Mouse (Mus musculus) kidney, embryonic 14.5 days (tissue): Measurements from ENCODE around the gene Ltb4r1. TPM values are rescaled to one million over a fixed set of nuclear protein-coding genes. Genes with fewer than 3 reads are reported as not detected.

Experiments used
- ATAC-seq: fragments of 200-750 bp; cut with Nextera tagmentation; 2 replicates; pipeline ENCODE4 v1.8.0; 2017; ENCODE audit warnings: moderate number of reproducible peaks, mild to moderate bottlenecking, moderate TSS enrichment, moderate library complexity; ENCODE audit not compliant: low FRiP score, low TSS enrichment
- H3K27ac ChIP-seq: fragments of 300-500 bp; sonication (generic); 2 replicates; pipeline ENCODE4 v1.5.1; 2014; ENCODE audit warnings: low read depth, mild to moderate bottlenecking, low read length, moderate library complexity, mixed read lengths
- H3K27me3 ChIP-seq: fragments of 300-500 bp; sonication (generic); 2 replicates; pipeline ENCODE4 v1.6.1; 2014; ENCODE audit warnings: mild to moderate bottlenecking, low read length; ENCODE audit not compliant: control insufficient read depth, insufficient read depth
- H3K36me3 ChIP-seq: fragments of 300-500 bp; sonication (generic); 2 replicates; pipeline ENCODE4 v1.6.1; 2014; ENCODE audit warnings: low read length, mixed read lengths; ENCODE audit not compliant: control insufficient read depth, insufficient read depth
- H3K4me1 ChIP-seq: fragments of 300-500 bp; sonication (generic); 2 replicates; pipeline ENCODE4 v1.6.1; 2014; ENCODE audit warnings: low read length, mixed read lengths; ENCODE audit not compliant: control insufficient read depth, insufficient read depth
- H3K4me2 ChIP-seq: fragments of 300-500 bp; sonication (generic); replicated peaks from 2 replicates; pipeline ENCODE4 v1.6.1; 2014; ENCODE audit warnings: low read depth, mild to moderate bottlenecking, low read length
- H3K4me3 ChIP-seq: fragments of 300-500 bp; sonication (generic); 2 replicates; pipeline ENCODE4 v1.5.1; 2014; ENCODE audit warnings: mild to moderate bottlenecking, low read length
- H3K9ac ChIP-seq: fragments of 300-500 bp; sonication (generic); 2 replicates; pipeline ENCODE4 v1.6.1; 2014; ENCODE audit warnings: low read depth, mild to moderate bottlenecking, low read length, moderate library complexity
- H3K9me3 ChIP-seq: fragments of 300-500 bp; sonication (generic); 2 replicates; pipeline ENCODE4 v1.6.1; 2016; ENCODE audit warnings: low read length; ENCODE audit not compliant: control insufficient read depth
- WGBS: fragments of 180-500 bp; shearing (Covaris S2); extraction: QIAGEN DNeasy Blood & Tissue Kit; methylation state at CpG from one replicate; pipeline ENCODE4 v1.1.7; 2014; 5-methylcytosine and 5-hydroxymethylcytosine counted together
- polyA plus RNA-seq: library from polyadenylated mRNA; unstranded; fragments of >200 nt; fragmentation: Nextera tagmentation; extraction: Ambion mirVana; gene quantifications from 2 replicates; pipeline ENCODE4 v1.2.1, GENCODE M21; 2014

Ltb4r1 gene
- polyA plus RNA-seq, 1 experiment from 2014 or later = not detected

- no peak for ATAC-seq
- no peak overlapping the region for H3K4me2 ChIP-seq
- H3K9me3 ChIP-seq = no peaks in the 10 kb centered on the region
- 0 out of 2 replicates have a peak, but pooled peaks cover 9% of the 10 kb centered on the region for H3K4me1 ChIP-seq
- no peak overlapping the region for H3K4me3 ChIP-seq
- 92% methylated on average over 7 of the region's 7 CpGs for WGBS
- no peaks in the 10 kb centered on the region for H3K27me3 ChIP-seq
- no peak overlapping the region for H3K9ac ChIP-seq
- peaks cover 9% of the 10 kb centered on the region; the same call in 1 of the 2 replicates for H3K36me3 ChIP-seq
- no peak overlapping the region for H3K27ac ChIP-seq
Observed at GRCm38 (mm10) chr14:55723433-55723832, 42.3 kb upstream of the Ltb4r1 start.

- Histone ChIP-seq H3K27me3 (no peaks in the 10 kb centered on the region), H3K9me3 (no peaks in the 10 kb centered on the region), H3K4me3 (no peak overlapping the region), H3K4me2 (no peak overlapping the region), H3K36me3 (no peaks in the 10 kb centered on the region), H3K27ac (no peak overlapping the region), H3K4me1 (0 out of 2 replicates have a peak, but pooled peaks cover 9% of the 10 kb centered on the region), H3K9ac (no peak overlapping the region)
- 59% methylated on average over 8 of the region's 8 CpGs for WGBS
- ATAC-seq = no peak
Observed at GRCm38 (mm10) chr14:55724411-55724871, 41.3 kb upstream of the Ltb4r1 start.

- Histone ChIP-seq H3K4me1 (0 out of 2 replicates have a peak, but pooled peaks cover 2% of the 10 kb centered on the region), H3K9me3 (no peaks in the 10 kb centered on the region), H3K4me2 (no peak overlapping the region), H3K4me3 (no peak overlapping the region), H3K27ac (no peak overlapping the region), H3K36me3 (no peaks in the 10 kb centered on the region), H3K9ac (no peak overlapping the region), H3K27me3 (peaks cover 5% of the 10 kb centered on the region; the same call in 1 of the 2 replicates)
- ATAC-seq = no peak
Observed at GRCm38 (mm10) chr14:55726261-55726660, 39.5 kb upstream of the Ltb4r1 start.

DNA sequence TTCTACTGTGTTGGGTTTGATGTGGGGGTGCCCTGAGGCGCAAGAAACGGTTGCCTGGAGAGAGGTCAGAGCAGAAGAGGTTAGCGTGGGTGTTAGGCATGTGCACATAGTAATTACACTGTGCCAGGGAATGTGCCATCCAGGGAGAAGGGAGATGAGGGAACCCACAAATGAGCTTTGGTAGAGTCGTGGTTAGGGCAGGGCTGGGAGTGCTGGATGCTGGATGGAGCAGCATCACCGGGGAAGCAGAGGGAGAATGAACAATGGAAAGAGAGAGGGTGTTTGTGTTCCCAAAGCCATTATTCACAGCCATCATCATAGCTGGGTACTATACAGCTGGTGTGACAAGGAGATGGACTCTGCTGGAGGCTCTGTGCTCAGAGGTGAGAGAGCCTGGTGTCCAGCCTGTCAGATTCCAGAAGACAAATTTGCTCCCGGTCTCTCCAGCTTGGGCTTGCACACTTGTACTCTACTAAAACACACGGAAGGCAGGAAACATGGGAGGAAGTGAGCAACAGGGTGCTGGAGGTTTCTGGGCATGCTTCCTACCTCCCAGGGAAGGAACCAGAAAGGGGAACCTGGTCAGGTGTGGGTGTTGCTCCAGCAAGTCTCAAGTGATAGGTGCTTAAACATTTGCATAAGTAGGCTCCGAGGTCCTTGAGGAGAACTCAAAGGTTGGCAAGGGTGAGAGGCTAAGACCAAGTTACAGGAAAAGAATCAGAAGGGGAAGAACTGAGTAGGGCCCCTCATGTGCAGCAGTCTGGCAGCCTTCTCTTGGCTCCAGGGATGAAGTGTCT lies 37.7 kb upstream of the Ltb4r1 start:
- H3K4me3 ChIP-seq = no peak overlapping the region
- H3K27ac ChIP-seq = no peak overlapping the region
- H3K9me3 ChIP-seq = no peaks in the 10 kb centered on the region
- 71% methylated on average over 8 of the region's 8 CpGs for WGBS
- H3K36me3 ChIP-seq = no peaks in the 10 kb centered on the region
- H3K9ac ChIP-seq = no peak overlapping the region
- ATAC-seq = no peak
- peaks cover 5% of the 10 kb centered on the region; the same call in 1 of the 2 replicates for H3K27me3 ChIP-seq
- H3K4me1 ChIP-seq = no peaks in the 10 kb centered on the region
- no peak overlapping the region for H3K4me2 ChIP-seq

GRCm38 (mm10) chr14:55730116-55730515 lies 35.6 kb upstream of the Ltb4r1 start:
- no peaks in the 10 kb centered on the region for H3K4me1 ChIP-seq
- H3K4me2 ChIP-seq = no peak overlapping the region
- no peak for ATAC-seq
- no peak overlapping the region for H3K27ac ChIP-seq
- H3K9me3 ChIP-seq = no peaks in the 10 kb centered on the region
- peaks cover 5% of the 10 kb centered on the region; the same call in 1 of the 2 replicates for H3K27me3 ChIP-seq
- H3K4me3 ChIP-seq = no peak overlapping the region
- no peaks in the 10 kb centered on the region for H3K36me3 ChIP-seq
- 80% methylated on average over 7 of the region's 7 CpGs for WGBS
- H3K9ac ChIP-seq = no peak overlapping the region

DNA sequence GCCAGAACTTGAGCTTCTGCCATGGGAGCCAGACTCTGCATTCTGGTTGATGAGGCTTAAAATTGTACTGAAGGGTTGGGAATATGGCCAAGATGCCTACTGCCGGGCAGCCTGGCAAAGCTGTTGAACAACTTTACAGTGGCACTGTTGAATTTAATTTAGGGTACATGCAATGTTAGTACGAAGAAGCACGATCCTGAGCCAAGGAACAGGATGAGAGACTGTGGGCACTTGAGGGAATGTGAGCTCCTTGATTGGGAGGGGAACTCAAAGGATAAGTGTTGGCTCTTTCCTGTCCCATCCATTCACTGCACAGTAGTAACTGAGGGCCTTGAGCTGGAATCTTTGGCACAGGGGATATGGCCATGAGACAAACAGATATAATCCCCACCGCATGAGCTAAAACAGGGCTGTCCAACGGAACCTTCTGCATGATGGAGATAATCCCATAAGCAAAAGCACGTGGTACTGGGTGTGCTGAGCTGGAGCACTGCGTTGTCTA lies 35.2 kb upstream of the Ltb4r1 start:
- Histone ChIP-seq H3K9me3 (no peaks in the 10 kb centered on the region), H3K4me3 (no peak overlapping the region), H3K27me3 (peaks cover 5% of the 10 kb centered on the region; the same call in 1 of the 2 replicates), H3K36me3 (no peaks in the 10 kb centered on the region), H3K4me2 (no peak overlapping the region), H3K27ac (no peak overlapping the region), H3K9ac (no peak overlapping the region), H3K4me1 (no peaks in the 10 kb centered on the region)
- 80% methylated on average over 7 of the region's 7 CpGs for WGBS
- no peak for ATAC-seq

DNA sequence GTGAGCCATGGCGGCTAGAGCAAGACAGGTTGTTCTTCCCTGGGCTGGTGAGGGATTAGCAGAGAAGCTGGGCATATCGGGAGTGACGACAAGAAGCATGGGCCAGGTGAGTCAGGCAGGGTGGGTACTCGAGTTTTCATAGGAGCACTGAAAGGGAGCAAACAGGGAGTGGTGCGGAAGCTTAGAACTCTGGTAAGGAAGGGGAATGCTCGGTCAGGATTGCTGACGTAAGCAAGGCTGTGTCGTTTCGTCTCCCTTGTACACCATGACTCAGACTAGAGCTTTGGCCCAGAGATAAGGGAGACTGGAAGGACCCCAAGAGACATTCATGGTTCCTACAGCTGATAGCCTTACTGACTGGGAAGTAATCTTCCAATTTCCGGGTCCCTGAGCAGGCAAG lies 31.9 kb upstream of the Ltb4r1 start:
- no peaks in the 10 kb centered on the region for H3K9me3 ChIP-seq
- WGBS = 70% methylated on average over 10 of the region's 10 CpGs
- H3K36me3 ChIP-seq = peaks cover 7% of the 10 kb centered on the region; the same call in 1 of the 2 replicates
- no peak for ATAC-seq
- no peak overlapping the region for H3K9ac ChIP-seq
- H3K4me3 ChIP-seq = no peak overlapping the region
- H3K27ac ChIP-seq = no peak overlapping the region
- H3K4me2 ChIP-seq = no peak overlapping the region
- H3K4me1 ChIP-seq = no peaks in the 10 kb centered on the region
- H3K27me3 ChIP-seq = peaks cover 5% of the 10 kb centered on the region; the same call in 1 of the 2 replicates

DNA sequence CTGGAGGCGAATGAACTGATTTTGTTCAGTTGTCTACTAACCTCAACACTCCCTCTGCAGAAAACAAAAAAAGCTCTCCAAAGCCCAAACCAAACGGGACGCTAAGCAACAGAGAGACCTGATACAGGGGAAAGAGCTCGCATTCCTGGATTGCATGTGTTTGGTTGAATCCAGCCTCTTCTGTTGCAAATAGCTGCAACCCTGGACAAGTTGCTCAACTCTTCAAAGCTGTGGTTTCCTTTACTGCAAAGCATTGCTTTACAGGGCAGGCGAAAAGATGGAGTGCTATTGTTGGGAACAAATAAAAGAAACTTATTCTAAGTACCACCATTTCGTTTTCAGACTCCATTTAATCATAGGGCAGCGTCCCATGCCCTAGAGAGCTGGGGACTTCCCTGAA lies 30.9 kb upstream of the Ltb4r1 start:
- no peak overlapping the region for H3K27ac ChIP-seq
- peaks cover 17% of the 10 kb centered on the region for H3K36me3 ChIP-seq
- no peaks in the 10 kb centered on the region for H3K9me3 ChIP-seq
- no peak overlapping the region for H3K4me2 ChIP-seq
- no peak for ATAC-seq
- H3K4me3 ChIP-seq = no peak overlapping the region
- H3K27me3 ChIP-seq = peaks cover 5% of the 10 kb centered on the region; the same call in 1 of the 2 replicates
- WGBS = 79% methylated on average over 7 of the region's 7 CpGs
- H3K4me1 ChIP-seq = no peaks in the 10 kb centered on the region
- H3K9ac ChIP-seq = no peak overlapping the region

- no peak overlapping the region for H3K4me2 ChIP-seq
- H3K36me3 ChIP-seq = peaks cover 21% of the 10 kb centered on the region
- 44% methylated on average over 3 of the region's 3 CpGs for WGBS
- H3K4me1 ChIP-seq = no peaks in the 10 kb centered on the region
- H3K9ac ChIP-seq = no peak overlapping the region
- peaks cover 5% of the 10 kb centered on the region; the same call in 1 of the 2 replicates for H3K27me3 ChIP-seq
- no peak for ATAC-seq
- H3K4me3 ChIP-seq = no peak overlapping the region
- H3K9me3 ChIP-seq = no peaks in the 10 kb centered on the region
- no peak overlapping the region for H3K27ac ChIP-seq
Observed at GRCm38 (mm10) chr14:55735334-55735733, 30.4 kb upstream of the Ltb4r1 start.
